In genomic region chr2:129594569-129594968, GRCm38 (mm10) we compare ENCODE assay signal across 8 mouse cellular contexts. TPM values are rescaled to one million over a fixed set of nuclear protein-coding genes. Genes with fewer than 3 reads are reported as not detected.
DNase-seq lines count a peak whose midpoint lies in the region; ATAC-seq and TF ChIP-seq lines count a peak whose summit lies in the region.

No protein-coding gene starts in this region.

- H3K27me3 ChIP-seq in kidney, adult 2 months (replicated peaks; ENCODE audit: control insufficient read depth, insufficient read depth, low read length) = no peaks in the 10 kb centered on the region
- H3K27me3 ChIP-seq in embryonic facial prominence, embryonic 13.5 days = peaks cover 3% of the 10 kb centered on the region; the same call in 1 of the 2 replicates
- no peaks in the 10 kb centered on the region for H3K27me3 ChIP-seq in hindbrain, embryonic 16.5 days (replicated peaks; ENCODE audit: control insufficient read depth, insufficient read depth, low read length)
- no peaks in the 10 kb centered on the region for H3K27me3 ChIP-seq in midbrain, embryonic 14.5 days (ENCODE audit: control insufficient read depth, insufficient read depth, low read length)

- no peak overlapping the region for H3K27ac ChIP-seq in kidney, adult 2 months (ENCODE audit: insufficient read depth, low read depth, low read length)
- no peak overlapping the region for H3K27ac ChIP-seq in embryonic facial prominence, embryonic 13.5 days
- H3K27ac ChIP-seq in hindbrain, embryonic 16.5 days (ENCODE audit: low read depth, low read length) = no peak overlapping the region
- H3K27ac ChIP-seq in midbrain, embryonic 14.5 days (replicated peaks; ENCODE audit: low read depth, low read length) = no peak overlapping the region

- peak overlapping the region; percentile 88; the same call in 1 of the 2 replicates for H3K9ac ChIP-seq in embryonic facial prominence, embryonic 13.5 days
- peak overlapping the region; percentile 85; the same call in 1 of the 2 replicates for H3K9ac ChIP-seq in hindbrain, embryonic 16.5 days (ENCODE audit: low read depth, low read length)
- H3K9ac ChIP-seq in midbrain, embryonic 14.5 days (replicated peaks; ENCODE audit: low read length) = peak overlapping the region; percentile 84

- H3K4me2 ChIP-seq in embryonic facial prominence, embryonic 13.5 days = peak overlapping the region; percentile 86
- peak overlapping the region; percentile 97 for H3K4me2 ChIP-seq in hindbrain, embryonic 16.5 days (ENCODE audit: low read length)
- peak overlapping the region; percentile 82 for H3K4me2 ChIP-seq in midbrain, embryonic 14.5 days (ENCODE audit: low read length)

- 63% methylated on average over 4 of the region's 4 CpGs for WGBS in kidney, adult 2 months
- 71% methylated on average over 4 of the region's 4 CpGs for WGBS in embryonic facial prominence, embryonic 13.5 days
- 71% methylated on average over 4 of the region's 4 CpGs for WGBS in hindbrain, embryonic 16.5 days
- WGBS in midbrain, embryonic 14.5 days = 75% methylated on average over 4 of the region's 4 CpGs

- peak overlapping the region; percentile 84 for H3K4me3 ChIP-seq in kidney, adult 2 months (ENCODE audit: insufficient read depth, low read depth, low read length)
- H3K4me3 ChIP-seq in embryonic facial prominence, embryonic 13.5 days = peak overlapping the region; percentile 72; the same call in 1 of the 2 replicates
- H3K4me3 ChIP-seq in hindbrain, embryonic 16.5 days (ENCODE audit: low read length) = peak overlapping the region; percentile 49
- peak overlapping the region; percentile 77 for H3K4me3 ChIP-seq in midbrain, embryonic 14.5 days (replicated peaks; ENCODE audit: low read depth, low read length)

- TF ChIP-seq POLR2A in kidney, adult 2 months (IDR thresholded peaks at IDR 0.05; ENCODE audit: low read depth, low read length) = no peak

- TF ChIP-seq CTCF in kidney, adult 2 months (conservative IDR thresholded peaks at IDR 0.05; ENCODE audit: insufficient read depth, insufficient read length, low read depth, low read length) = no peak

- no peaks in the 10 kb centered on the region for H3K36me3 ChIP-seq in kidney, adult 2 months (ENCODE audit: control insufficient read depth, insufficient read depth, low read length)
- H3K36me3 ChIP-seq in embryonic facial prominence, embryonic 13.5 days = no peaks in the 10 kb centered on the region
- no peaks in the 10 kb centered on the region for H3K36me3 ChIP-seq in hindbrain, embryonic 16.5 days (ENCODE audit: control insufficient read depth, insufficient read depth, low read length)
- no peaks in the 10 kb centered on the region for H3K36me3 ChIP-seq in midbrain, embryonic 14.5 days (ENCODE audit: control insufficient read depth, insufficient read depth, low read length)

- no peak for ATAC-seq in embryonic facial prominence, embryonic 13.5 days (ENCODE audit: insufficient number of reproducible peaks, insufficient read depth, low FRiP score, low TSS enrichment, low read depth)
- ATAC-seq in hindbrain, embryonic 16.5 days = no peak
- no peak for ATAC-seq in midbrain, embryonic 14.5 days (ENCODE audit: low FRiP score, low TSS enrichment)

- peaks cover 9% of the 10 kb centered on the region; the same call in 1 of the 2 replicates for H3K4me1 ChIP-seq in kidney, adult 2 months (ENCODE audit: control insufficient read depth, insufficient read depth, low read length)
- peaks cover 28% of the 10 kb centered on the region for H3K4me1 ChIP-seq in embryonic facial prominence, embryonic 13.5 days
- peaks cover 19% of the 10 kb centered on the region for H3K4me1 ChIP-seq in hindbrain, embryonic 16.5 days (ENCODE audit: control insufficient read depth, insufficient read depth, low read depth, low read length)
- peaks cover 20% of the 10 kb centered on the region for H3K4me1 ChIP-seq in midbrain, embryonic 14.5 days (ENCODE audit: control insufficient read depth, insufficient read depth, low read length)

- no peak for DNase-seq in kidney, adult 2 months
- DNase-seq in kidney, adult 18-20 months = no peak
- no peak for DNase-seq in midbrain, embryonic 14.5 days
- no peak for DNase-seq in thymus, postnatal 36 days
- no peak for DNase-seq in frontal cortex, postnatal 25 days (ENCODE audit: low spot score in 2 of 2)
- no peak for DNase-seq in retina, embryonic 14.5 days (ENCODE audit: low spot score)

- no peaks in the 10 kb centered on the region for H3K9me3 ChIP-seq in embryonic facial prominence, embryonic 13.5 days
- H3K9me3 ChIP-seq in hindbrain, embryonic 16.5 days (ENCODE audit: control insufficient read depth, low read length) = no peaks in the 10 kb centered on the region
- H3K9me3 ChIP-seq in midbrain, embryonic 14.5 days (ENCODE audit: control insufficient read depth, low read length) = no peaks in the 10 kb centered on the region

RNA-seq across cellular contexts. Expression of gene Sirpa, which starts 1.9 kb away (rescaled TPM):
- 106 and 110 TPM in 2 replicates for polyA plus RNA-seq in kidney, adult 2 months (2012; rRNA removed)
- 22.0 and 24.1 TPM in 2 replicates for polyA plus RNA-seq in embryonic facial prominence, embryonic 13.5 days (2015; fragmentation: Nextera tagmentation; extraction: Ambion mirVana)
- 31.9 and 34.6 TPM in 2 replicates for polyA plus RNA-seq in hindbrain, embryonic 16.5 days (2015; fragmentation: Nextera tagmentation; extraction: Ambion mirVana)
- 28.3 and 35.7 TPM in 2 replicates for polyA plus RNA-seq in midbrain, embryonic 14.5 days (2014; fragmentation: Nextera tagmentation; extraction: Ambion mirVana)

RNA-seq across cellular contexts. Expression of gene F830045P16Rik, which starts 58.2 kb away (rescaled TPM):
- not detected in 2 replicates for polyA plus RNA-seq in kidney, adult 2 months (2012; rRNA removed)
- not detected in 2 replicates for polyA plus RNA-seq in embryonic facial prominence, embryonic 13.5 days (2015; fragmentation: Nextera tagmentation; extraction: Ambion mirVana)
- not detected in 2 replicates for polyA plus RNA-seq in hindbrain, embryonic 16.5 days (2015; fragmentation: Nextera tagmentation; extraction: Ambion mirVana)
- not detected in 2 replicates for polyA plus RNA-seq in midbrain, embryonic 14.5 days (2014; fragmentation: Nextera tagmentation; extraction: Ambion mirVana)
